In the genomic region with DNA sequence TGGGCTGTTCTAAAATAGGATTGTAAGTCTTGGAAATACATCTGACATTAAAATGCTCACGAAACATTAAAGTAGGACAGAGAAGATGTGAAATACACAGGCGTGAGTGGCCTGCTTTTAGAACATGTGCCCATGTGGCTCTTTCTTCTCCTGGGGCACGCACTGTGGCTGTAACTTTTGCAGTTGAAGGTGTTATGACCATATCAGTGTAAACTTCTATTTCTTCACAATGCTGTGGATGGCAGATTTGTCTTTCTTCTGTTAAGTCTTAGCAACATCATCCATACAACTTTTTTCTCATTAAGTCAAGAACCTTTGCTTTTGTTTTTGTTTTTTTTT, we compare ENCODE assay signal across 22 mouse cellular contexts. TPM values are rescaled to one million over a fixed set of nuclear protein-coding genes. Genes with fewer than 3 reads are reported as not detected.
DNase-seq lines count a peak whose midpoint lies in the region; ATAC-seq and TF ChIP-seq lines count a peak whose summit lies in the region.
"Had no signal": no experiment of that assay in that cellular context is flagged by ENCODE, and none has a peak within 500 bp of the region (broad histone marks: within the 10 kb centered on the region; RNA-seq: fewer than 3 reads in every experiment).

No protein-coding gene starts in this region.

- no peak overlapping the region for H3K27ac ChIP-seq in heart, embryonic 10.5 days
- H3K27ac ChIP-seq in liver, embryonic 14.5 days = no peak overlapping the region
- no peak overlapping the region for H3K27ac ChIP-seq in liver, embryonic 12.5 days
- H3K27ac ChIP-seq in CH12.LX (ENCODE audit: insufficient read depth, low read depth) = no peak overlapping the region
- H3K27ac ChIP-seq in small intestine, adult 2 months (ENCODE audit: insufficient read depth, low read depth, low read length) = peak overlapping the region; percentile 72; the same call in 1 of the 2 replicates
- H3K27ac ChIP-seq: embryonic facial prominence, embryonic 12.5 days; forebrain, embryonic 15.5 days; heart, adult 2 months; hindbrain, embryonic 12.5 days had no signal

- intact Hi-C loops in heart, postnatal 25 days (cut with DNase I) = no loop called here

- dilution Hi-C loops in CH12.LX (cut with MboI; ENCODE audit: extremely low pct_ligation_motif_present, extremely low pct_unique_long_range_greater_than_20kb, low sequenced_read_pairs) = no loop called here

- in situ Hi-C loops in CH12.LX (cut with MboI; ENCODE audit: low pct_ligation_motif_present, low pct_unique_long_range_greater_than_20kb, low sequenced_read_pairs) = loop anchor here (10.0 to 25.0 kb wide), 2 partner anchors 154 to 326 kb away; partner anchors contain the start of gene Ugt1a6a

- H3K9me3 ChIP-seq in heart, embryonic 10.5 days = peaks cover 73% of the 10 kb centered on the region
- no peaks in the 10 kb centered on the region for H3K9me3 ChIP-seq in liver, embryonic 14.5 days (ENCODE audit: control insufficient read depth, low read length)
- H3K9me3 ChIP-seq in liver, embryonic 12.5 days (replicated peaks) = peaks cover 36% of the 10 kb centered on the region
- H3K9me3 ChIP-seq in CH12.LX (replicated peaks; ENCODE audit: low read length) = peaks cover 18% of the 10 kb centered on the region

- TF ChIP-seq POLR2A in CH12.LX (IDR thresholded peaks at IDR 0.05; ENCODE audit: low read depth, low read length) = no peak
- no peak for TF ChIP-seq POLR2A in small intestine, adult 2 months (IDR thresholded peaks at IDR 0.05; ENCODE audit: low read depth, low read length)

- H3K27me3 ChIP-seq in heart, embryonic 10.5 days (ENCODE audit: insufficient read depth, poor library complexity, severe bottlenecking) = no peaks in the 10 kb centered on the region
- no peaks in the 10 kb centered on the region for H3K27me3 ChIP-seq in liver, embryonic 14.5 days (ENCODE audit: control insufficient read depth, insufficient read depth, low read length)
- H3K27me3 ChIP-seq in liver, embryonic 12.5 days (replicated peaks) = no peaks in the 10 kb centered on the region
- peaks cover 61% of the 10 kb centered on the region for H3K27me3 ChIP-seq in CH12.LX (replicated peaks)
- no peaks in the 10 kb centered on the region for H3K27me3 ChIP-seq in small intestine, adult 2 months (ENCODE audit: control insufficient read depth, insufficient read depth, low read length)
- H3K27me3 ChIP-seq: embryonic facial prominence, embryonic 12.5 days; forebrain, embryonic 15.5 days; heart, embryonic 12.5 days; hindbrain, embryonic 12.5 days had no signal

- no peaks in the 10 kb centered on the region for H3K4me1 ChIP-seq in heart, embryonic 10.5 days
- H3K4me1 ChIP-seq in liver, embryonic 14.5 days (replicated peaks; ENCODE audit: control insufficient read depth in 2 of 2, insufficient read depth in 2 of 2, low read length in 1 of 2) = no peaks in the 10 kb centered on the region
- H3K4me1 ChIP-seq in liver, embryonic 12.5 days = no peaks in the 10 kb centered on the region
- peaks cover 9 to 11% of the 10 kb centered on the region in 2 experiments for H3K4me1 ChIP-seq in CH12.LX (ENCODE audit: control insufficient read depth in 1 of 2, insufficient read depth in 2 of 2)
- peaks cover 30% of the 10 kb centered on the region for H3K4me1 ChIP-seq in small intestine, adult 2 months (ENCODE audit: control insufficient read depth, insufficient read depth, insufficient read length, low read length)
- H3K4me1 ChIP-seq: embryonic facial prominence, embryonic 12.5 days; forebrain, embryonic 15.5 days; heart, embryonic 12.5 days; hindbrain, embryonic 12.5 days had no signal

- peak; percentile 76 for DNase-seq in heart, embryonic 10.5 days (ENCODE audit: low spot score)
- no peak for DNase-seq in heart, postnatal 25 days (ENCODE audit: low spot score)
- no peak for DNase-seq in liver, embryonic 14.5 days (ENCODE audit: low read depth in 3 of 3, low spot score in 3 of 3)
- no peak for DNase-seq in CH12.LX (ENCODE audit: extremely low read depth)
- DNase-seq: adrenal gland, postnatal 10 days; cerebellum, adult 11 months; cerebellum, adult 8-10 months; cerebellum, postnatal 14 days; gastrocnemius, postnatal 10 days; heart, adult 2 months had no signal

- TF ChIP-seq CTCF in liver, embryonic 14.5 days (IDR thresholded peaks at IDR 0.05; ENCODE audit: low read depth) = peak; percentile 2; the same call in 1 of the 2 replicates
- no peak for TF ChIP-seq CTCF in CH12.LX (conservative IDR thresholded peaks at IDR 0.05 in 1 of 2, IDR thresholded peaks at IDR 0.05 in 1 of 2; ENCODE audit: low read depth in 2 of 2, low read length in 2 of 2)
- TF ChIP-seq CTCF in small intestine, adult 2 months (IDR thresholded peaks at IDR 0.05; ENCODE audit: extremely low read depth, insufficient read length, insufficient replicate concordance, low read depth, low read length) = no peak

- no peak for TF ChIP-seq EP300 in liver, embryonic 14.5 days (IDR thresholded peaks at IDR 0.05; ENCODE audit: low read depth)
- TF ChIP-seq EP300 in CH12.LX (IDR thresholded peaks at IDR 0.05; ENCODE audit: low read length) = no peak

- no peak overlapping the region for H3K4me2 ChIP-seq in liver, embryonic 14.5 days (ENCODE audit: low read depth)
- no peak overlapping the region for H3K4me2 ChIP-seq in liver, embryonic 12.5 days
- H3K4me2 ChIP-seq in CH12.LX (ENCODE audit: insufficient read depth, low read depth, poor library complexity, severe bottlenecking) = no peak overlapping the region
- H3K4me2 ChIP-seq: embryonic facial prominence, embryonic 12.5 days; forebrain, embryonic 15.5 days; heart, embryonic 12.5 days; hindbrain, embryonic 12.5 days had no signal

- H3K36me3 ChIP-seq in heart, embryonic 10.5 days = no peaks in the 10 kb centered on the region
- no peaks in the 10 kb centered on the region for H3K36me3 ChIP-seq in liver, embryonic 14.5 days (replicated peaks; ENCODE audit: control insufficient read depth, insufficient read depth, low read depth)
- H3K36me3 ChIP-seq in liver, embryonic 12.5 days = no peaks in the 10 kb centered on the region
- no peaks in the 10 kb centered on the region for H3K36me3 ChIP-seq in CH12.LX (replicated peaks in 1 of 2; ENCODE audit: control insufficient read depth in 1 of 2, insufficient read depth in 1 of 2, low read length in 1 of 2)
- no peaks in the 10 kb centered on the region for H3K36me3 ChIP-seq in small intestine, adult 2 months (ENCODE audit: control insufficient read depth, insufficient read depth, low read length)
- H3K36me3 ChIP-seq: embryonic facial prominence, embryonic 12.5 days; forebrain, embryonic 15.5 days; heart, embryonic 12.5 days; hindbrain, embryonic 12.5 days had no signal

- no peak for ATAC-seq in liver, embryonic 14.5 days (ENCODE audit: insufficient read depth)
- ATAC-seq in liver, embryonic 12.5 days = no peak
- ATAC-seq: forebrain, embryonic 15.5 days had no signal

- WGBS in heart, embryonic 10.5 days = 65% methylated on average over 3 of the region's 3 CpGs
- WGBS in liver, embryonic 14.5 days (ENCODE audit: insufficient replicate concordance) = 49% methylated on average over 3 of the region's 3 CpGs
- WGBS in liver, embryonic 12.5 days (ENCODE audit: insufficient replicate concordance) = 50% methylated on average over 3 of the region's 3 CpGs
- 75% methylated on average over 3 of the region's 3 CpGs for WGBS in small intestine, adult 2 months

- no peak overlapping the region for H3K9ac ChIP-seq in liver, embryonic 14.5 days (replicated peaks)
- H3K9ac ChIP-seq in liver, embryonic 12.5 days = no peak overlapping the region
- no peak overlapping the region for H3K9ac ChIP-seq in CH12.LX (ENCODE audit: insufficient read depth, low read depth)
- H3K9ac ChIP-seq: embryonic facial prominence, embryonic 12.5 days; forebrain, embryonic 15.5 days; heart, embryonic 12.5 days; hindbrain, embryonic 12.5 days had no signal

- H3K4me3 ChIP-seq in heart, embryonic 10.5 days = no peak overlapping the region
- no peak overlapping the region for H3K4me3 ChIP-seq in liver, embryonic 14.5 days (ENCODE audit: insufficient read depth in 1 of 2, low read depth in 2 of 2, low read length in 2 of 2)
- H3K4me3 ChIP-seq in liver, embryonic 12.5 days = no peak overlapping the region
- H3K4me3 ChIP-seq in CH12.LX (replicated peaks in 1 of 3; ENCODE audit: low read depth in 2 of 3, low read length in 2 of 3, poor library complexity in 1 of 3) = no peak overlapping the region
- H3K4me3 ChIP-seq in small intestine, adult 2 months (ENCODE audit: low read depth, low read length) = no peak overlapping the region
- H3K4me3 ChIP-seq: embryonic facial prominence, embryonic 12.5 days; forebrain, embryonic 15.5 days; heart, adult 2 months; heart, embryonic 12.5 days; hindbrain, embryonic 12.5 days had no signal

- no peaks in the 10 kb centered on the region for H3K79me2 ChIP-seq in CH12.LX (replicated peaks; ENCODE audit: control insufficient read depth, extremely low read depth, insufficient read depth, poor library complexity, severe bottlenecking)

- no peak for TF ChIP-seq RAD21 in CH12.LX (IDR thresholded peaks at IDR 0.05; ENCODE audit: low read depth, low read length)

TF ChIP-seq in CH12.LX, 34 proteins besides CTCF, POLR2A, EP300 and RAD21:
- TF ChIP-seq MAX (IDR thresholded peaks at IDR 0.05; ENCODE audit: low read length) (0 out of 2 replicates have a peak, but pooled peaks have one; percentile 18), USF1 (IDR thresholded peaks at IDR 0.05; ENCODE audit: low read depth, low read length) (no peak)

RNA-seq across cellular contexts. Expression of gene Trpm8, which starts 11.3 kb away (rescaled TPM):
- 0.11 and 0.15 TPM in 2 replicates for polyA plus RNA-seq in heart, embryonic 10.5 days (2016; fragmentation: Nextera tagmentation; extraction: Ambion mirVana)
- total RNA-seq in heart, postnatal 25 days (2021) = not detected
- not detected in 2 replicates for polyA plus RNA-seq in liver, embryonic 14.5 days (2012; rRNA removed)
- polyA plus RNA-seq in liver, embryonic 14.5 days (2014; fragmentation: Nextera tagmentation; extraction: Ambion mirVana) = not detected in 2 replicates
- not detected in 2 replicates for polyA plus RNA-seq in liver, embryonic 12.5 days (2016; fragmentation: Nextera tagmentation; extraction: Ambion mirVana)
- total RNA-seq in CH12.LX (2012; rRNA removed) (not detected in 2 replicates), CH12.LX (2014; rRNA removed) (not detected in 2 replicates)
- not detected in 2 replicates for polyA plus RNA-seq in CH12.LX (2012; ENCODE audit: insufficient read length, low read depth)
- polyA plus RNA-seq in small intestine, adult 2 months (2012; rRNA removed) = not detected in 2 replicates
- total RNA-seq: adrenal gland, postnatal 10 days; common myeloid progenitor, adult 5-6 weeks; gastrocnemius, postnatal 10 days; gastrocnemius, postnatal 4 days; heart, adult 2 months; heart, postnatal 36 days; MEL had no signal
- polyA plus RNA-seq: embryonic facial prominence, embryonic 12.5 days; forebrain, embryonic 11.5 days; heart, adult 2 months; heart, embryonic 12.5 days; heart, embryonic 16.5 days; hindbrain, embryonic 12.5 days had no signal

RNA-seq across cellular contexts. Expression of gene Hjurp, which starts 11.3 kb away (rescaled TPM):
- 143 and 155 TPM in 2 replicates for polyA plus RNA-seq in heart, embryonic 10.5 days (2016; fragmentation: Nextera tagmentation; extraction: Ambion mirVana)
- total RNA-seq in heart, postnatal 25 days (2021) = 10 to 100 TPM; 14.5 to 14.6 TPM
- 51.9 and 61.0 TPM in 2 replicates for polyA plus RNA-seq in liver, embryonic 14.5 days (2012; rRNA removed)
- polyA plus RNA-seq in liver, embryonic 14.5 days (2014; fragmentation: Nextera tagmentation; extraction: Ambion mirVana) = 38.0 and 42.9 TPM in 2 replicates
- polyA plus RNA-seq in liver, embryonic 12.5 days (2016; fragmentation: Nextera tagmentation; extraction: Ambion mirVana) = 104 and 106 TPM in 2 replicates
- total RNA-seq in CH12.LX (2012; rRNA removed) (65.2 and 69.8 TPM in 2 replicates), CH12.LX (2014; rRNA removed) (74.1 and 80.8 TPM in 2 replicates)
- polyA plus RNA-seq in CH12.LX (2012; ENCODE audit: insufficient read length, low read depth) = 64.8 and 67.6 TPM in 2 replicates
- 22.9 and 23.4 TPM in 2 replicates for polyA plus RNA-seq in small intestine, adult 2 months (2012; rRNA removed)
